Mouse (Mus musculus) myocyte (in vitro differentiated cells): Measurements from ENCODE around the gene 5530401A14Rik.

Experiments
- E2F4 ChIP-seq: IDR thresholded peaks from one replicate; pipeline ENCODE4 v1.6.1; 2011; ENCODE audit warnings: mild to moderate bottlenecking, control low read depth, moderate library complexity; ENCODE audit not compliant: insufficient read depth
- POLR2A ChIP-seq: IDR thresholded peaks from one replicate; pipeline ENCODE4 v1.6.1; 2011; ENCODE audit warnings: low read depth, mild to moderate bottlenecking, control low read depth, moderate library complexity; ENCODE audit not compliant: insufficient read length
- REST ChIP-seq: IDR thresholded peaks from one replicate; pipeline ENCODE4 v1.6.1; 2011; ENCODE audit warnings: mild to moderate bottlenecking, control low read depth, moderate library complexity; ENCODE audit not compliant: insufficient read depth, insufficient read length
- TCF12 ChIP-seq: IDR thresholded peaks from one replicate; pipeline ENCODE4 v1.6.1; 2011; ENCODE audit warnings: mild to moderate bottlenecking, control low read depth; ENCODE audit not compliant: poor library complexity, insufficient read depth, severe bottlenecking
- USF1 ChIP-seq: IDR thresholded peaks from one replicate; pipeline ENCODE4 v1.6.1; 2011; ENCODE audit warnings: low read depth, mild to moderate bottlenecking, control low read depth, moderate library complexity

DNA sequence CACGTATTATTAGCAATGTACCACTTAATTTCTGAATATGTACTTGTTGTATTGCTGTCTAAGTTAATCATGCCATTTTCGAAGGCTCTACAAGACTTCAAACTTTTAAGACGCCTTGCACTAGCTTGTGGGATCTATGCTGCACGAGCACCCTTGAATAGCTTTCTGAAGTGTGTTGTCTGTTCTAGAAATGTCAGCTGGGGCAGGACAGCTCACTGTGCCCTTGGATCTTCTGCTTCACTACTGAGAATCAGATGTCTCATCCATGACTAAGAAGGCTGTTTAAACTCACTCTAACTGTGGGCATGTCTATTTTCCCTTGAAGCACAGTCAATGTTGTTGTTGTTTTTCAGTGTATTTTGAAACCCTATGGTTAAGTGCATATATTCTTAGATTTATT lies 63.2 kb downstream of the 5530401A14Rik start:
- TF ChIP-seq USF1 (no peak), POLR2A (no peak), E2F4 (no peak), TCF12 (no peak), REST (no peak)
